Mouse (Mus musculus): ENCODE data around the gene Cyp4f40.
"Not testable (repeated sequence)": the region's sequence is repeated elsewhere in the genome, so short reads cannot be mapped to it uniquely, and the experiment has no call there.

The Cyp4f40 gene

GRCm38 (mm10) chr17:32722151-32722550 is 63.5 kb downstream of the Cyp4f40 start:
- DNase-seq = not testable (repeated sequence)

GRCm38 (mm10) chr17:32722771-32723170 is 64.1 kb downstream of the Cyp4f40 start:
- no peak for DNase-seq

DNA sequence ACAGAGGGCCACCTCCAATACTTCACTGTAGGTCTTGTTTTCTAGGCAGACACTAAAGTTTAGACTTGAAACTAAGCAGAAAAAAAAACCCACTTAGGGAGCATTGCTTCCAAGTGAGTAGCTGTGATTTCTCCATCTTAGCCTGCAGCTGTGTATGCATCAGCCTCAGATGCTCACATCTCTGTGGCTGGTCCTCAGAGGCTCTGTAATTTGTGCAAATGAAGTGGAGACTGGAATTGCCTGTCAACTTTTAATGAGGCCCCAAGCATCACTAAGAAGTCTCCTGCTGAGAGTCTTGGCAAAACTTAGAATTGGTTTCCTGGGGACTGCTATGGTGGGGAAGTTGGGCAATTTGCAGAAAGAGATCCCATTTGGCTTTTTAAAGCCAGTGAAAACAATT is 67.7 kb downstream of the Cyp4f40 start:
- DNase-seq = not testable (repeated sequence)
